Mouse (Mus musculus) CH12.LX (cell line): ENCODE results near the gene Cfap52. TPM values are rescaled to one million over a fixed set of nuclear protein-coding genes. Genes with fewer than 3 reads are reported as not detected.
A peak's percentile ranks its signal among the peaks of the same experiment; 100 is the strongest.

Source experiments
- DNase-seq: peaks from one replicate; pipeline ENCODE4 v3.0.0-alpha.2; 2013; ENCODE audit errors: extremely low read depth
- H3K27ac ChIP-seq: 2 replicates; pipeline ENCODE4 v1.5.1; 2012; ENCODE audit warnings: low read depth, mild to moderate bottlenecking, control low read depth, moderate library complexity; ENCODE audit not compliant: insufficient read depth
- H3K27me3 ChIP-seq: replicated peaks from 2 replicates; pipeline ENCODE3; 2012; ENCODE audit warnings: inconsistent platforms
- H3K36me3 ChIP-seq, 2 experiments: replicated peaks in 1 of 2; 2 replicates each; pipeline versions ENCODE3 to v1.6.1; 2012; ENCODE audit warnings: inconsistent platforms in 1 of 2, low read length in 1 of 2, mild to moderate bottlenecking in 1 of 2, mixed read lengths in 1 of 2, moderate library complexity in 1 of 2; ENCODE audit not compliant: control insufficient read depth in 1 of 2, insufficient read depth in 1 of 2
- H3K4me1 ChIP-seq, 2 experiments: 2 replicates each; pipeline ENCODE4 v1.6.1; 2012; ENCODE audit warnings: inconsistent platforms in 1 of 2, moderate library complexity in 1 of 2; ENCODE audit not compliant: insufficient read depth in 2 of 2, control insufficient read depth in 1 of 2
- H3K4me2 ChIP-seq: 2 replicates; pipeline ENCODE4 v1.6.1; 2012; ENCODE audit warnings: low read depth, mild to moderate bottlenecking, control low read depth; ENCODE audit not compliant: poor library complexity, insufficient read depth, severe bottlenecking
- H3K4me3 ChIP-seq, 3 experiments: fragments of 150-350 bp in 1 of 3; sonication (generic) in 1 of 3; replicated peaks in 1 of 3; 2 replicates each; pipeline versions ENCODE3 to v1.5.1; 2011 to 2012; ENCODE audit warnings: low read depth in 2 of 3, low read length in 2 of 3, mild to moderate bottlenecking in 2 of 3, moderate library complexity in 2 of 3, control low read depth in 1 of 3, improper control_type of control experiment in 1 of 3, inconsistent platforms in 1 of 3, mixed read lengths in 1 of 3; ENCODE audit not compliant: poor library complexity in 1 of 3
- H3K79me2 ChIP-seq: replicated peaks from 2 replicates; pipeline ENCODE4 v1.6.1; 2012; ENCODE audit warnings: mild to moderate bottlenecking, moderate library complexity; ENCODE audit not compliant: control insufficient read depth, poor library complexity, insufficient read depth, severe bottlenecking; ENCODE audit errors: extremely low read depth
- H3K9ac ChIP-seq: 2 replicates; pipeline ENCODE4 v1.6.1; 2012; ENCODE audit warnings: low read depth, mild to moderate bottlenecking, control low read depth, moderate library complexity; ENCODE audit not compliant: insufficient read depth
- H3K9me3 ChIP-seq: replicated peaks from 2 replicates; pipeline ENCODE3; 2012; ENCODE audit warnings: low read length, inconsistent platforms, mixed read lengths
- BHLHE40 ChIP-seq: IDR thresholded peaks from 2 replicates; pipeline ENCODE4 v1.6.1; 2011; ENCODE audit warnings: mild to moderate bottlenecking, low read depth, low read length, improper control_type of control experiment
- ELF1 ChIP-seq: IDR thresholded peaks from 2 replicates; pipeline ENCODE4 v1.6.1; 2014; ENCODE audit warnings: low read depth, mild to moderate bottlenecking, inconsistent platforms, low read length, improper control_type of control experiment
- EP300 ChIP-seq: IDR thresholded peaks from 2 replicates; pipeline ENCODE4 v1.6.1; 2011; ENCODE audit warnings: low read length, improper control_type of control experiment
- JUND ChIP-seq: conservative IDR thresholded peaks from 2 replicates; pipeline ENCODE4 v1.6.1; 2011; ENCODE audit warnings: low read depth, low read length, improper control_type of control experiment
- MAFK ChIP-seq: IDR thresholded peaks from 2 replicates; pipeline ENCODE4 v1.6.1; 2011; ENCODE audit warnings: low read length, improper control_type of control experiment; ENCODE audit not compliant: insufficient replicate concordance
- MAZ ChIP-seq: IDR thresholded peaks from 2 replicates; pipeline ENCODE4 v1.6.1; 2012; ENCODE audit warnings: low read depth, mild to moderate bottlenecking, inconsistent platforms, low read length, improper control_type of control experiment, moderate library complexity
- MXI1 ChIP-seq: IDR thresholded peaks from 2 replicates; pipeline ENCODE4 v1.6.1; 2011; ENCODE audit warnings: mild to moderate bottlenecking, low read depth, low read length, improper control_type of control experiment
- NELFE ChIP-seq: IDR thresholded peaks from 2 replicates; pipeline ENCODE4 v1.6.1; 2011; ENCODE audit warnings: low read depth, low read length, improper control_type of control experiment
- NRF1 ChIP-seq: IDR thresholded peaks from 2 replicates; pipeline ENCODE4 v1.6.1; 2014; ENCODE audit warnings: low read depth, mild to moderate bottlenecking, inconsistent platforms, low read length, improper control_type of control experiment, moderate library complexity
- PAX5 ChIP-seq: IDR thresholded peaks from 2 replicates; pipeline ENCODE4 v1.6.1; 2012; ENCODE audit warnings: low read length, inconsistent platforms, mixed read lengths
- SIN3A ChIP-seq: IDR thresholded peaks from 2 replicates; pipeline ENCODE4 v1.6.1; 2012; ENCODE audit warnings: low read length, improper control_type of control experiment, inconsistent platforms
- USF1 ChIP-seq: IDR thresholded peaks from 2 replicates; pipeline ENCODE4 v1.6.1; 2014; ENCODE audit warnings: low read depth, mild to moderate bottlenecking, inconsistent platforms, low read length, improper control_type of control experiment
- USF2 ChIP-seq: conservative IDR thresholded peaks from 2 replicates; pipeline ENCODE4 v1.6.1; 2011; ENCODE audit warnings: low read depth, low read length, improper control_type of control experiment
- ZC3H11A ChIP-seq: IDR thresholded peaks from 2 replicates; pipeline ENCODE4 v1.6.1; 2012; ENCODE audit warnings: low read depth, mild to moderate bottlenecking, inconsistent platforms, low read length, improper control_type of control experiment
- ZMIZ1 ChIP-seq: IDR thresholded peaks from 2 replicates; pipeline ENCODE4 v1.6.1; 2012; ENCODE audit warnings: low read depth, mild to moderate bottlenecking, inconsistent platforms, low read length, improper control_type of control experiment
- dilution Hi-C: fragments of 300-500 bp; cut with MboI; formaldehyde crosslinking; loops from 2 replicates; pipeline ENCODE4 v1.14.3; 2020; ENCODE audit warnings: low sequenced_read_pairs; ENCODE audit not compliant: extremely low pct_unique_long_range_greater_than_20kb, extremely low pct_ligation_motif_present
- in situ Hi-C: fragments of 300-500 bp; cut with MboI; formaldehyde crosslinking; loops from 3 replicates; pipeline ENCODE4 v1.14.3; 2019; ENCODE audit warnings: low sequenced_read_pairs, low pct_ligation_motif_present, low pct_unique_long_range_greater_than_20kb, mixed read lengths
- polyA plus RNA-seq: library from polyadenylated mRNA; unstranded; fragments of >175 nt; gene quantifications from 2 replicates; pipeline ENCODE4 v1.2.1, GENCODE M21; 2012; ENCODE audit warnings: low read depth; ENCODE audit not compliant: insufficient read length
- total RNA-seq, 2 experiments: library from RNA; depleted of rRNA; stranded (reverse); fragments of 300-350 nt in 1 of 2; fragments of >200 nt in 1 of 2; gene quantifications; 2 replicates each; pipeline ENCODE4 v1.2.3; 2012 to 2014

Gene Cfap52
- not detected in 2 replicates for total RNA-seq (2012; rRNA removed)
- total RNA-seq (2014; rRNA removed) = not detected in 2 replicates
- 0.20 TPM in 1 of 2 replicates, not detected in the other for polyA plus RNA-seq

- dilution Hi-C loops = no loop called here
- TF ChIP-seq ELF1 = peak; percentile 53; the same call in 1 of the 2 replicates
- TF ChIP-seq NELFE = no peak; the same call in 1 of the 2 replicates
- peak; percentile 94 for TF ChIP-seq MXI1
- TF ChIP-seq MAZ = 0 out of 2 replicates have a peak, but pooled peaks have one; percentile 7
- TF ChIP-seq NRF1 = peak; percentile 92
- no peak for TF ChIP-seq PAX5
- TF ChIP-seq ZMIZ1 = no peak
- TF ChIP-seq SIN3A = peak; percentile 70
- TF ChIP-seq, all 38 proteins: peak for 5
- in situ Hi-C loops = no loop called here
These were observed at the start of gene Cfap52 for GRCm38 (mm10) chr11:67965242-67965883. Gene Cfap52, minus strand, starts transcription at chr11:67965651.

GRCm38 (mm10) chr11:68012207-68012606 is 46.8 kb upstream of the Cfap52 start:
- dilution Hi-C loops (no loop called here), in situ Hi-C loops (no loop called here)
- TF ChIP-seq EP300 = no peak
- peak; percentile 56; the same call in 1 of the 2 replicates for TF ChIP-seq USF2
- TF ChIP-seq JUND = no peak
- TF ChIP-seq ZC3H11A = no peak
- TF ChIP-seq USF1 = peak; percentile 32
- TF ChIP-seq MAFK = no peak
- TF ChIP-seq ELF1 = no peak
- TF ChIP-seq BHLHE40 = 0 out of 2 replicates have a peak, but pooled peaks have one; percentile 26
- peaks cover 2 to 65% of the 10 kb centered on the region in 2 experiments; a peak in 3 of 4 replicates for H3K4me1 ChIP-seq
- peaks cover 15 to 42% of the 10 kb centered on the region in 2 experiments for H3K36me3 ChIP-seq
- H3K4me3 ChIP-seq = no peak overlapping the region
- H3K9me3 ChIP-seq = no peaks in the 10 kb centered on the region
- no peak for DNase-seq
- H3K79me2 ChIP-seq = no peaks in the 10 kb centered on the region
- no peak overlapping the region for H3K9ac ChIP-seq
- no peaks in the 10 kb centered on the region for H3K27me3 ChIP-seq
- no peak overlapping the region for H3K4me2 ChIP-seq
- H3K27ac ChIP-seq = no peak overlapping the region

More at GRCm38 (mm10) chr11:67965242-67965883, at the start of gene Cfap52:
- Histone ChIP-seq H3K4me2 (peak within 1 kb of the TSS; percentile 92), H3K36me3 (peaks cover 5 to 15% of the 10 kb centered on the region in 2 experiments), H3K27ac (no peak within 1 kb of the TSS), H3K9me3 (no peaks in the 10 kb centered on the region), H3K4me3 (peak within 1 kb of the TSS; percentile 78 to 97 (median 90)), H3K27me3 (peaks cover 11% of the 10 kb centered on the region), H3K4me1 (peaks cover 4 to 30% of the 10 kb centered on the region in 2 experiments), H3K9ac (peak within 1 kb of the TSS; percentile 77), H3K79me2 (peaks cover 14% of the 10 kb centered on the region; the same call in 1 of the 2 replicates)
- peak; percentile 90 for DNase-seq
